Mouse (Mus musculus) left cerebral cortex, postnatal 36 days (tissue): ENCODE measurements around the gene Smc3. TPM values are rescaled to one million over a fixed set of nuclear protein-coding genes. Genes with fewer than 3 reads are reported as not detected.
A peak's percentile ranks its signal among the peaks of the same experiment; 100 is the strongest.
"Not testable (repeated sequence)": the region's sequence is repeated elsewhere in the genome, so short reads cannot be mapped to it uniquely, and the experiment has no call there.

Experiments
- DNase-seq, 2 experiments: peaks; one replicate each; pipeline ENCODE4 v3.0.0; 2021 to 2022; ENCODE audit warnings: low spot score in 2 of 2, mixed read lengths in 1 of 2
- intact Hi-C: fragments of 180-260 bp; cut with DNase I; formaldehyde crosslinking; loops from one replicate; pipeline ENCODE4 v1.15.1; 2025
- total RNA-seq, 2 experiments: library from RNA; stranded (reverse); gene quantifications; 2 replicates each; pipeline ENCODE4 v1.2.3; 2021

Gene Smc3
- total RNA-seq, 2 experiments from 2014 or later = 32.5 to 40.1 TPM

- intact Hi-C loops = loop anchor here (2.0 to 10.0 kb wide), 4 partner anchors 58 to 1415 kb away; no protein-coding TSS in a partner anchor
- DNase-seq = no peak
Measured at GRCm38 (mm10) chr19:53649361-53649760, 49.2 kb downstream of the Smc3 start.

GRCm38 (mm10) chr19:53649802-53650201 lies 49.6 kb downstream of the Smc3 start:
- DNase-seq = no peak
- intact Hi-C loops = loop anchor here (2.0 to 10.0 kb wide), 4 partner anchors 57 to 1415 kb away; no protein-coding TSS in a partner anchor

GRCm38 (mm10) chr19:53650921-53651320 lies 50.7 kb downstream of the Smc3 start:
- intact Hi-C loops = no loop called here
- no peak for DNase-seq

DNA sequence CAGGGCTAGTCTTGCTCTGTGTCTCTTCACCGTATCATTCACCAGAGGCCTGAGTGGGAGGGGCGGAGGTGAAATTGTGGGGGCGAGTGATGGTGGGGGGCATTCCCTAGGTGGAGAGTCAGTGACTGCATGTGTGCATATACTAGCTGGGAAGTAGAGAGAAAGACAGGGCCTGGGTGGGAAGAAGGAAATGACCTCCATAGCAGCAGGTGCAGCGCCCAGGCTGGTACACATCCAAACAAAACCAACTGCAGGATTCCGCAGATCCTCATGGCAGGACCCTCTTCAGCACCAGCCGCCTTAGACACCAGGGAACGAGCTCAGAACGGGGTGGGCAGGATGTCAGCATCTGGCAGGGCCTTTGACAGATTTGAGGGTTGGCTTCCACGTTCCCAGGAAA lies 52.1 kb downstream of the Smc3 start:
- no peak for DNase-seq
- intact Hi-C loops = no loop called here

GRCm38 (mm10) chr19:53653624-53654467 lies 53.6 kb downstream of the Smc3 start:
- DNase-seq = no peak
- intact Hi-C loops = no loop called here

GRCm38 (mm10) chr19:53656443-53656842 lies 56.2 kb downstream of the Smc3 start:
- DNase-seq, intact Hi-C loops: not testable (repeated sequence)

- DNase-seq = no peak
- intact Hi-C loops = no loop called here
Measured at GRCm38 (mm10) chr19:53657437-53657836, 57.2 kb downstream of the Smc3 start.

GRCm38 (mm10) chr19:53660722-53661420 lies 60.7 kb downstream of the Smc3 start:
- intact Hi-C loops = no loop called here
- DNase-seq = no peak

- DNase-seq = no peak
- intact Hi-C loops = no loop called here
Measured at GRCm38 (mm10) chr19:53661938-53662722, 61.9 kb downstream of the Smc3 start.

GRCm38 (mm10) chr19:53664831-53665230 lies 64.6 kb downstream of the Smc3 start:
- intact Hi-C loops = no loop called here
- DNase-seq = no peak

GRCm38 (mm10) chr19:53665391-53665790 lies 65.2 kb downstream of the Smc3 start:
- no peak for DNase-seq
- intact Hi-C loops = no loop called here

- DNase-seq = no peak
- intact Hi-C loops = no loop called here
Measured at GRCm38 (mm10) chr19:53666708-53667107, 66.5 kb downstream of the Smc3 start.

GRCm38 (mm10) chr19:53668821-53669220 lies 68.6 kb downstream of the Smc3 start:
- DNase-seq = no peak
- intact Hi-C loops = no loop called here

- intact Hi-C loops = no loop called here
- DNase-seq = no peak
Measured at GRCm38 (mm10) chr19:53670625-53671141, 70.5 kb downstream of the Smc3 start.

DNA sequence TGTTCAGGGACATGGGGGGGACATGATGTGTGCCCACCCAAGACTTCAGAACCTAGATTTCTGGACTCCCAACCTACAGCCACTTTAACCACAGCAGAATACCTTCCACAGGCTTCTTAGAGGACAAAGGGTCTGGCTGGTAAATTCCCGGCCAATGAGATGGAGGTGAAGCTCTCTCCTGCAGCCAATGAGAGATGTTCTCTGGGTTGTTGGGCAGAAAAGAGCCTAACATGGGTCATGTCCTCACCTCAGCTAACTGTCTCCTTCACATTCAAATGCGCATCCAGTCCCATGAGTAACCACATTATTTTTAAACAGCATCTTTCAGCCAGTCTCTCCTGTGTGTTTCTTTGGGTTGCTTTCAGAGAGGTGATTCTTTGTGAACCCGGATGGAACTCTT lies 71.2 kb downstream of the Smc3 start:
- no peak for DNase-seq
- intact Hi-C loops = no loop called here

GRCm38 (mm10) chr19:53674131-53674925 lies 74.1 kb downstream of the Smc3 start:
- no peak for DNase-seq
- intact Hi-C loops = no loop called here

- DNase-seq = no peak
- intact Hi-C loops = no loop called here
Measured at GRCm38 (mm10) chr19:53676228-53676627, 76.0 kb downstream of the Smc3 start.

- DNase-seq = peak; percentile 34 to 49
- intact Hi-C loops = no loop called here
Measured at GRCm38 (mm10) chr19:53676718-53677634, 76.8 kb downstream of the Smc3 start, which contains the start of gene Rbm20. Gene Rbm20 (plus strand): TSS chr19:53677306.
